Mouse (Mus musculus): ENCODE data around the gene Prr11. TPM values are rescaled to one million over a fixed set of nuclear protein-coding genes. Genes with fewer than 3 reads are reported as not detected.

Prr11 gene
- total RNA-seq (2015; ENCODE audit: low replicate concordance) (145 and 169 TPM in 2 replicates), total RNA-seq (2017; ENCODE audit: low replicate concordance) (74.4 and 95.3 TPM in 2 replicates)

GRCm38 (mm10) chr11:87108409-87108754, at the start of gene Prr11:
Gene Prr11, minus strand, starts transcription at chr11:87108708.
- ATAC-seq (replicated peaks; ENCODE audit: low FRiP score, poor library complexity, severe bottlenecking): no peak

GRCm38 (mm10) chr11:87158012-87158411, 49.5 kb upstream of the Prr11 start:
- ATAC-seq (replicated peaks; ENCODE audit: low FRiP score, poor library complexity, severe bottlenecking): no peak

- ATAC-seq (replicated peaks; ENCODE audit: low FRiP score, poor library complexity, severe bottlenecking): no peak
These were observed 27.7 kb upstream of the Prr11 start for GRCm38 (mm10) chr11:87136233-87136632.

- peak; percentile 93 for ATAC-seq (replicated peaks; ENCODE audit: low FRiP score, poor library complexity, severe bottlenecking)
These were observed 18.6 kb upstream of the Prr11 start, which contains the start of gene Trim37 for GRCm38 (mm10) chr11:87126824-87127816. Gene Trim37, plus strand, starts transcription at chr11:87127077.

GRCm38 (mm10) chr11:87126281-87126823, 17.8 kb upstream of the Prr11 start:
- ATAC-seq (replicated peaks; ENCODE audit: low FRiP score, poor library complexity, severe bottlenecking): no peak

- ATAC-seq (replicated peaks; ENCODE audit: low FRiP score, poor library complexity, severe bottlenecking): no peak
These were observed 17.1 kb upstream of the Prr11 start for GRCm38 (mm10) chr11:87125562-87125961.

- no peak for ATAC-seq (replicated peaks; ENCODE audit: low FRiP score, poor library complexity, severe bottlenecking)
These were observed 13.4 kb upstream of the Prr11 start for GRCm38 (mm10) chr11:87121864-87122263.

GRCm38 (mm10) chr11:87110172-87110909, 1.8 kb upstream of the Prr11 start:
- no peak for ATAC-seq (replicated peaks; ENCODE audit: low FRiP score, poor library complexity, severe bottlenecking)

GRCm38 (mm10) chr11:87109519-87110171, 1.1 kb upstream of the Prr11 start:
- peak; percentile 16; the same call in 1 of the 2 replicates for ATAC-seq (replicated peaks; ENCODE audit: low FRiP score, poor library complexity, severe bottlenecking)

GRCm38 (mm10) chr11:87108755-87109518, 429 bp upstream of the Prr11 start, which contains the start of gene Ska2:
Gene Ska2, plus strand, starts transcription at chr11:87109234.
- peak; percentile 92 for ATAC-seq (replicated peaks; ENCODE audit: low FRiP score, poor library complexity, severe bottlenecking)

GRCm38 (mm10) chr11:87087142-87087541, 21.4 kb downstream of the Prr11 start:
- no peak for ATAC-seq (replicated peaks; ENCODE audit: low FRiP score, poor library complexity, severe bottlenecking)

GRCm38 (mm10) chr11:87086290-87086984, 22.1 kb downstream of the Prr11 start, which contains the start of gene Smg8:
Gene Smg8, minus strand, starts transcription at chr11:87086774.
- peak; percentile 93 for ATAC-seq (replicated peaks; ENCODE audit: low FRiP score, poor library complexity, severe bottlenecking)

GRCm38 (mm10) chr11:87085461-87085860, 23.0 kb downstream of the Prr11 start:
- ATAC-seq (replicated peaks; ENCODE audit: low FRiP score, poor library complexity, severe bottlenecking): no peak

GRCm38 (mm10) chr11:87083712-87084111, 24.8 kb downstream of the Prr11 start:
- no peak for ATAC-seq (replicated peaks; ENCODE audit: low FRiP score, poor library complexity, severe bottlenecking)

GRCm38 (mm10) chr11:87073866-87074440, 34.6 kb downstream of the Prr11 start, which contains the start of gene Gdpd1:
Gene Gdpd1, minus strand, starts transcription at chr11:87074062.
- peak; percentile 97 for ATAC-seq (replicated peaks; ENCODE audit: low FRiP score, poor library complexity, severe bottlenecking)

- peak; percentile 89 for ATAC-seq (replicated peaks; ENCODE audit: low FRiP score, poor library complexity, severe bottlenecking)
These were observed 35.1 kb downstream of the Prr11 start for GRCm38 (mm10) chr11:87073343-87073865.

GRCm38 (mm10) chr11:87062087-87062486, 46.4 kb downstream of the Prr11 start:
- ATAC-seq (replicated peaks; ENCODE audit: low FRiP score, poor library complexity, severe bottlenecking): no peak

- no peak for ATAC-seq (replicated peaks; ENCODE audit: low FRiP score, poor library complexity, severe bottlenecking)
These were observed 48.1 kb downstream of the Prr11 start for GRCm38 (mm10) chr11:87060410-87060809.

Data from erythroid progenitor cell, adult 5-6 weeks (primary cell).